Mouse (Mus musculus) megakaryocyte, embryonic 14.5 days (primary cell): ENCODE results near the gene Cldn10. TPM values are rescaled to one million over a fixed set of nuclear protein-coding genes. Genes with fewer than 3 reads are reported as not detected.

Source experiments
- H3K27me3 ChIP-seq: replicated peaks from 2 replicates; pipeline ENCODE3; 2012; ENCODE audit warnings: inconsistent platforms
- H3K36me3 ChIP-seq: replicated peaks from 2 replicates; pipeline ENCODE3; 2012; ENCODE audit warnings: low read length, inconsistent platforms, mixed read lengths
- H3K4me1 ChIP-seq: 2 replicates; pipeline ENCODE4 v1.6.1; 2012; ENCODE audit warnings: inconsistent platforms
- H3K4me3 ChIP-seq: replicated peaks from 2 replicates; pipeline ENCODE3; 2012; ENCODE audit warnings: moderate library complexity, mild to moderate bottlenecking, inconsistent platforms
- H3K9me3 ChIP-seq: 2 replicates; pipeline ENCODE4 v1.6.1; 2012; ENCODE audit warnings: inconsistent platforms
- FLI1 ChIP-seq: IDR thresholded peaks from 2 replicates; pipeline ENCODE4 v1.6.1; 2012; ENCODE audit warnings: low read length, inconsistent platforms, mixed read lengths
- GATA1 ChIP-seq: IDR thresholded peaks from 3 replicates; pipeline ENCODE4 v1.6.1; 2012; ENCODE audit warnings: mixed read lengths, low read length, inconsistent platforms, borderline replicate concordance
- polyA plus RNA-seq: library from polyadenylated mRNA; stranded (reverse); fragments of >175 nt; gene quantifications from 2 replicates; pipeline ENCODE4 v1.2.3, GENCODE M21; 2012; ENCODE audit warnings: low replicate concordance; ENCODE audit not compliant: insufficient read depth

The Cldn10 gene
- polyA plus RNA-seq, 1 experiment, result not detected

DNA sequence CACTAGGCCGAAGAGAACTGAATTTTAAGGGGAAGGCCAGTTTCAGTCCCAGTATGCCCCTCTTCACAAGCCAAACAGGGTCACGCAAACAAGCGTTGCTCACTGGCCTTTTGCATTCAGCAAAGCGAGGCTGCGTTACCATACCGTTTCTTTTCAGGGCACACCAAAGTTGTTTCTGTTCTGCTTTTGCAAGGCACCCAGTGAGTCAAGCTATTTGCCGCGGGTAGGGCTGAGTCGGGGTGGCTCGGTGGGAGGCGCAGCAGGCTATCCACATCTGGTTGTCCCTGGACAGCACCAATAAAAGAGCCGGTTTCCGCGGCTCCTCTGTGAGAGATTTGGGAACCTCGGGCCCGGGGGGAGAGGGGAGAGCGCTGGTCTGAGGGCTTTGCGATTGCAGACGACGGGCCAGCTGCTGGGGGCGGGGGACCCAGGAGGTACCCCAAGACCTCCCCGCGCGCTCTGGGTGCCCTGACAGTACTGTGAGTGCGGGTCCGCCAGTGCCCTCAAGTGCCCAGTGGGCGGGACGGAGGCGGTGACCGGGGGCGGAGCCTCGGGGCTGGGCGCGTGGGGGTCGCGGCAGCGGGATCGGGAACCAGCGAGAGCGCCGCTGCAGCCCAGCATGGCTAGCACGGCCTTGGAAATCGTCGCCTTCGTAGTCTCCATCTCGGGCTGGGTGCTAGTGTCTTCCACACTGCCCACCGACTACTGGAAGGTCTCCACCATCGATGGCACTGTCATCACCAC lies 66.8 kb downstream of the Cldn10 start:
- Histone ChIP-seq H3K27me3 (peaks cover 62% of the 10 kb centered on the region), H3K4me1 (peaks cover 29% of the 10 kb centered on the region), H3K9me3 (no peaks in the 10 kb centered on the region), H3K36me3 (no peaks in the 10 kb centered on the region), H3K4me3 (peak overlapping the region; percentile 90)
- TF ChIP-seq FLI1, result no peak
- TF ChIP-seq GATA1, result no peak

DNA sequence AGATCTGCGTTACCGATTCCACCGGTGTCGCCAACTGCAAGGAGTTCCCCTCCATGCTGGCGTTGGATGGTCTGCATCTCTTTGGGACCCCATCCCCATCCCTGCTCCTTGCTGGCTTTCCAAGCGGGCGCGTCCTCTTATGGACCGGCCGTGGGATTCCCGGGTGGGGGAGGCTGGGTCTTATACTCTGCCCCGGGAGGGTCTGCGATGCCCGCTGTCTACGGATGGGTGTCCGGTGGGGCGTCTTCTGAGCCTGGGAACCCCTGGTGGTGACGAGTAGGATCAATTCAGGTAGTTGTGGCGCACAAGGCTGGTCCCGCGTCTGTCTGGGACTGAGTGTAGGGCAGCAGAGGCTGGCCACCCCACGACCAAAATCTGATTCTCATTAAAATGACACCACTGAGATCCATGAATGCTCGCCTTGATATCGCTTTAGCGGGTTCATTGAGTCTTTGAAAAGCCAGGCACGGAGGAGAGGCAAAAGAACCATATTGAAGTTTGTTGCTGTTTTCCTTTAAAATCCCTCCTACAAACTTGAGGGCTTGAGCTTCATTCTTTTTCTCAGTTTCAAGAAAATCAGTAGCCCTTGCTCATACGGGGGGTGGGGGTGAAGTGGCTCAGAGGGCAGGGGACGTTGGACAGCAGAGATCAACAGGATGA lies 67.6 kb downstream of the Cldn10 start:
- H3K36me3 ChIP-seq, result no peaks in the 10 kb centered on the region
- TF ChIP-seq GATA1 (no peak), FLI1 (no peak)
- H3K4me1 ChIP-seq, result peaks cover 24% of the 10 kb centered on the region
- peak overlapping the region; percentile 90 for H3K4me3 ChIP-seq
- H3K9me3 ChIP-seq, result no peaks in the 10 kb centered on the region
- peaks cover 66% of the 10 kb centered on the region for H3K27me3 ChIP-seq

- Histone ChIP-seq H3K36me3 (no peaks in the 10 kb centered on the region), H3K4me3 (no peak overlapping the region), H3K27me3 (peaks cover 67% of the 10 kb centered on the region), H3K4me1 (peaks cover 19% of the 10 kb centered on the region), H3K9me3 (no peaks in the 10 kb centered on the region)
- TF ChIP-seq GATA1 (no peak), FLI1 (no peak)
These were observed 68.9 kb downstream of the Cldn10 start for GRCm38 (mm10) chr14:118856563-118856962.

DNA sequence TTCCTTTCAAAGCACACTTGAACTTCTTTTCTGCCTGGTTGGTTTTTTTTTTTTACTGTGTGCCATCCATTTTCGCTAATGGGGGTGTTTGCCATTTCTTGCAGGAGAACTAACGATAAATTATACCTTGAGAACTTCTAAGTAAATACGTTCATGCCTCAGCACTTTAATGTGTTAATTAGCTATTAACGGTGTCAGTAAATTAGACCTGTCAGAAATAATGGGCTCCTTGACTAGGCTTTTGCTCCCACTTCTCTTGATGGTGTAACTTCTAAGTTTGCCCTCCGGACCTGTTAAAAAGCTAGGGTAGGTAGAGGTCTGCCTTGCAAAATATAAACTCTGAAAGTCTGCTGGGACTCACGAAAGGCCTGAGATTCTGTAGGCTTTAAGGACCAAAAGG lies 70.6 kb downstream of the Cldn10 start:
- H3K4me3 ChIP-seq, result no peak overlapping the region
- peaks cover 19% of the 10 kb centered on the region for H3K4me1 ChIP-seq
- no peaks in the 10 kb centered on the region for H3K36me3 ChIP-seq
- peaks cover 63% of the 10 kb centered on the region for H3K27me3 ChIP-seq
- TF ChIP-seq FLI1 (no peak), GATA1 (no peak)
- H3K9me3 ChIP-seq, result no peaks in the 10 kb centered on the region

- Histone ChIP-seq H3K9me3 (no peaks in the 10 kb centered on the region), H3K4me1 (no peaks in the 10 kb centered on the region), H3K27me3 (peaks cover 40% of the 10 kb centered on the region), H3K4me3 (no peak overlapping the region), H3K36me3 (no peaks in the 10 kb centered on the region)
- TF ChIP-seq FLI1 (no peak), GATA1 (no peak)
These were observed 74.5 kb downstream of the Cldn10 start for GRCm38 (mm10) chr14:118862253-118862652.

DNA sequence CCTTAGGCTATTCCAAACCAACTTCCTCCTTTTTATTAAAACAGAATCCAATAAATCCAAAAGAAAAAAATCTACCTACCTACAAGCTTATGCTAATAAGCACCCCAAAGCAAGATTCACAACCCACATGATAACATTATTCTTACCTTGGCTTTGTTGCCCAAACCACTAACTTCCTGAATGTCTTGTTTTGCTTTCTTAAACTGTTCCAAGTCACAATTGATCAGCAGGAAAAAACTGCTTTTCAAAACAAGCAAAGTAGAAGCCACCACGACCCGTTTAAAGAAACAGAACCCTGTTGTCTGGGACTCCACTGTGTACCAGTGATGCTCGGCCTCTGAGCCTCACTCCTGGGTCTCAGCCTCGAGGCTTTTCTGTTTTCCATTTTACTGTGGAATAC lies 77.2 kb downstream of the Cldn10 start:
- TF ChIP-seq GATA1 (no peak), FLI1 (no peak)
- H3K9me3 ChIP-seq, result no peaks in the 10 kb centered on the region
- H3K4me3 ChIP-seq, result no peak overlapping the region
- peaks cover 6% of the 10 kb centered on the region; the same call in 1 of the 2 replicates for H3K4me1 ChIP-seq
- H3K36me3 ChIP-seq, result no peaks in the 10 kb centered on the region
- H3K27me3 ChIP-seq, result peaks cover 27% of the 10 kb centered on the region

GRCm38 (mm10) chr14:118866014-118866811 lies 78.5 kb downstream of the Cldn10 start:
- H3K4me1 ChIP-seq, result peaks cover 6% of the 10 kb centered on the region; the same call in 1 of the 2 replicates
- H3K4me3 ChIP-seq, result no peak overlapping the region
- H3K9me3 ChIP-seq, result no peaks in the 10 kb centered on the region
- no peak for TF ChIP-seq GATA1
- no peak for TF ChIP-seq FLI1
- H3K36me3 ChIP-seq, result no peaks in the 10 kb centered on the region
- peaks cover 24% of the 10 kb centered on the region for H3K27me3 ChIP-seq

- Histone ChIP-seq H3K27me3 (peaks cover 24% of the 10 kb centered on the region), H3K36me3 (no peaks in the 10 kb centered on the region), H3K4me1 (peaks cover 6% of the 10 kb centered on the region; the same call in 1 of the 2 replicates), H3K4me3 (no peak overlapping the region), H3K9me3 (no peaks in the 10 kb centered on the region)
- TF ChIP-seq FLI1 (no peak), GATA1 (no peak)
These were observed 79.7 kb downstream of the Cldn10 start for GRCm38 (mm10) chr14:118867366-118867765.

DNA sequence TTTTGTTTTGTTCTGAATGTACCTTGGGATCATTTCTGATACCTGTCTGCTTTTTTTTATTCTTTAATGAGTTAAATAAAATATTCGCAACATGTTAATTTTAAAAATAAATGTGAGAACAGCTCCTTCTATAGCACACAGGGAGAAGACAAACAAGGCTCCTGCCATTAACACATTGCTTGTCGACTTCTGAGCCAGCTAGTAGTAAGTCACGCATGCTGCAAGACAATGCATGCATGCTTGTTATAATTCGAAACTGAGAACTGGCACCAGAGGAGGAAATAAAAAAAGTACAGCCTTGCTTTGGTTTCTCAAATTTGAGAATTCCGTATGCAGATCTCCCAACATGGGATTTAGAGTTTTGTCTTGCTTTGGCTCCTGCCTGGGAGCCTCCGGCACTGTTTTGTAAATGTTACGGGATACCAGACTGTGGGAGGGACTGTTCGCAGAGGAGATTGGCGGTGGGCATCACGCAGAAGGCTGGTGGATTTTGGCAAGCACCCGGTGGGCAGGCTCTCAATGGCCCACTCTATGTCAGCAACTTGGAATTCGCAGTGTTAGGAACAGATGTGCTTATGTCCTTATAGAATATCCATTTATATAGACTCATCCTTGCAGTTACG lies 80.5 kb downstream of the Cldn10 start:
- Histone ChIP-seq H3K36me3 (no peaks in the 10 kb centered on the region), H3K27me3 (peaks cover 28% of the 10 kb centered on the region), H3K9me3 (no peaks in the 10 kb centered on the region), H3K4me1 (peaks cover 6% of the 10 kb centered on the region; the same call in 1 of the 2 replicates), H3K4me3 (no peak overlapping the region)
- TF ChIP-seq FLI1 (no peak), GATA1 (no peak)
